20 mouse cellular contexts compared by ENCODE assay signal in the genomic region with DNA sequence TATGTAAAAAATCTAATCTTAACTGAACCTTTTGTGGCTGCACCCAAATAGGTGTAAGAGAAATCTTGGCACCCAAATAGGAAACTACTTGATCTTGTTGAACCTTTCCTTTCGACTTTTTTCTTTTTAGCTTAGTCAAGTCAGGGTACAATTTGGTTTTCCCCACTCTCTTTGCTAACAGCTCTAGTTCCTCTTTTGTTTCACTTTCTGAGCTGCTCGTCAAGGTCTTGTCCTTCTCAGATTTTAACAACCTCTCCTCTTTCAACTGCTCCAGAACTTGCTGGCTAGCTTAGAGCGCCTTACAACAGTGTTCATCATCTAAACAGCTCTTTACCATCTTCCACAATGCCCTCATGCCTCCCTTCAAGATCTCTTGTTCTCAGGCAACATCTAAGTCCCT.
DNase-seq lines count a peak whose midpoint lies in the region; TF ChIP-seq lines count a peak whose summit lies in the region.
"Had no signal": no experiment of that assay in that cellular context is flagged by ENCODE, and none has a peak within 500 bp of the region (broad histone marks: within the 10 kb centered on the region; RNA-seq: fewer than 3 reads in every experiment).

No protein-coding gene starts in this region.

- peak; percentile 43; the same call in 1 of the 2 replicates for TF ChIP-seq EP300 in CH12.LX (IDR thresholded peaks at IDR 0.05; ENCODE audit: low read length)

- peaks cover 0 to 7% of the 10 kb centered on the region in 2 experiments; a peak in 2 of 4 replicates for H3K4me1 ChIP-seq in CH12.LX (ENCODE audit: control insufficient read depth in 1 of 2, insufficient read depth in 2 of 2)
- H3K4me1 ChIP-seq: embryonic facial prominence, embryonic 13.5 days; embryonic facial prominence, embryonic 15.5 days; forebrain, embryonic 10.5 days; forebrain, embryonic 12.5 days had no signal

- dilution Hi-C loops in CH12.LX (cut with MboI; ENCODE audit: extremely low pct_ligation_motif_present, extremely low pct_unique_long_range_greater_than_20kb, low sequenced_read_pairs), result no loop called here

- H3K27me3 ChIP-seq in CH12.LX (replicated peaks), result no peaks in the 10 kb centered on the region
- no peaks in the 10 kb centered on the region for H3K27me3 ChIP-seq in splenic B cell, adult 2 months (ENCODE audit: control insufficient read depth, insufficient read depth, low read length, poor library complexity, severe bottlenecking)
- H3K27me3 ChIP-seq: embryonic facial prominence, embryonic 13.5 days; embryonic facial prominence, embryonic 15.5 days; forebrain, embryonic 12.5 days; Patski had no signal

- peaks cover 24% of the 10 kb centered on the region for H3K9me3 ChIP-seq in CH12.LX (replicated peaks; ENCODE audit: low read length)

- no peaks in the 10 kb centered on the region for H3K79me2 ChIP-seq in CH12.LX (replicated peaks; ENCODE audit: control insufficient read depth, extremely low read depth, insufficient read depth, poor library complexity, severe bottlenecking)

- H3K36me3 ChIP-seq in CH12.LX (replicated peaks in 1 of 2; ENCODE audit: control insufficient read depth in 1 of 2, insufficient read depth in 1 of 2, low read length in 1 of 2), result peaks cover 21 to 24% of the 10 kb centered on the region in 2 experiments
- no peaks in the 10 kb centered on the region for H3K36me3 ChIP-seq in splenic B cell, adult 2 months (ENCODE audit: control insufficient read depth, insufficient read depth, low read length, poor library complexity, severe bottlenecking)

- no peak for TF ChIP-seq RAD21 in CH12.LX (IDR thresholded peaks at IDR 0.05; ENCODE audit: low read depth, low read length)

- in situ Hi-C loops in CH12.LX (cut with MboI; ENCODE audit: low pct_ligation_motif_present, low pct_unique_long_range_greater_than_20kb, low sequenced_read_pairs), result no loop called here

- no peak overlapping the region for H3K4me2 ChIP-seq in CH12.LX (ENCODE audit: insufficient read depth, low read depth, poor library complexity, severe bottlenecking)
- H3K4me2 ChIP-seq: embryonic facial prominence, embryonic 13.5 days; embryonic facial prominence, embryonic 15.5 days; forebrain, embryonic 12.5 days had no signal

- H3K9ac ChIP-seq in CH12.LX (ENCODE audit: insufficient read depth, low read depth), result no peak overlapping the region
- H3K9ac ChIP-seq: embryonic facial prominence, embryonic 13.5 days; embryonic facial prominence, embryonic 15.5 days; forebrain, embryonic 12.5 days had no signal

- TF ChIP-seq CTCF in CH12.LX (conservative IDR thresholded peaks at IDR 0.05 in 1 of 2, IDR thresholded peaks at IDR 0.05 in 1 of 2; ENCODE audit: low read depth in 2 of 2, low read length in 2 of 2), result no peak

- peak overlapping the region; percentile 46; the same call in 1 of the 2 replicates for H3K27ac ChIP-seq in CH12.LX (ENCODE audit: insufficient read depth, low read depth)
- H3K27ac ChIP-seq: embryonic facial prominence, embryonic 13.5 days; embryonic facial prominence, embryonic 15.5 days; forebrain, embryonic 10.5 days; forebrain, embryonic 12.5 days had no signal

- no peak overlapping the region for H3K4me3 ChIP-seq in CH12.LX (replicated peaks in 1 of 3; ENCODE audit: low read depth in 2 of 3, low read length in 2 of 3, poor library complexity in 1 of 3)
- H3K4me3 ChIP-seq: embryonic facial prominence, embryonic 13.5 days; embryonic facial prominence, embryonic 15.5 days; erythroblast, embryonic 14.5 days; forebrain, embryonic 10.5 days; forebrain, embryonic 12.5 days had no signal

- intact Hi-C loops in left cerebral cortex, postnatal 25 days (cut with DNase I), result no loop called here

- no peak for TF ChIP-seq POLR2A in CH12.LX (IDR thresholded peaks at IDR 0.05; ENCODE audit: low read depth, low read length)

- DNase-seq in A20 (ENCODE audit: low read depth, low spot score) (peak; percentile 85), CH12.LX (ENCODE audit: extremely low read depth) (peak; percentile 53)
- peak; percentile 3 for DNase-seq in splenic B cell, adult 2 months (ENCODE audit: low read depth, low spot score)
- no peak for DNase-seq in left cerebral cortex, postnatal 25 days (ENCODE audit: low spot score in 2 of 2)
- DNase-seq in cerebellum, postnatal 36 days, result no peak
- DNase-seq: adrenal gland, adult 8-10 months; adrenal gland, postnatal 14 days; adrenal gland, postnatal 36 days; cerebellum, adult 11-12 months; cerebellum, adult 2 months; cerebellum, adult 9-10 months; cerebellum, postnatal 10 days; cerebellum, postnatal 25 days; embryo, embryonic 11 days had no signal

TF ChIP-seq in CH12.LX, 34 proteins besides CTCF, POLR2A, EP300 and RAD21:
- TF ChIP-seq IRF4 (IDR thresholded peaks at IDR 0.05; ENCODE audit: low read depth, low read length) (peak; percentile 55), NELFE (IDR thresholded peaks at IDR 0.05; ENCODE audit: low read depth, low read length) (no peak), KAT2A (IDR thresholded peaks at IDR 0.05; ENCODE audit: insufficient replicate concordance, low read length) (no peak), ZC3H11A (IDR thresholded peaks at IDR 0.05; ENCODE audit: low read depth, low read length) (no peak), ZKSCAN1 (IDR thresholded peaks at IDR 0.05; ENCODE audit: borderline replicate concordance, low read depth, low read length) (no peak), E2F4 (IDR thresholded peaks at IDR 0.05; ENCODE audit: insufficient replicate concordance, low read depth, low read length) (0 out of 2 replicates have a peak, but pooled peaks have one; percentile 20), ZNF384 (IDR thresholded peaks at IDR 0.05; ENCODE audit: low read depth, low read length) (peak; percentile 44; the same call in 1 of the 2 replicates), TCF12 (IDR thresholded peaks at IDR 0.05; ENCODE audit: low read depth, low read length) (no peak)

Comparison
In these comparisons a context has a peak if more than half of its experiments do, and no peak if none do; other contexts are left out.
1. DNase-seq: peak in A20 (single experiment), CH12.LX (single experiment) and splenic B cell, adult 2 months (single experiment); none in left cerebral cortex, postnatal 25 days (0 of 2) and cerebellum, postnatal 36 days (0 of 2).